Mouse (Mus musculus) limb, embryonic 11.5 days (tissue): ENCODE data around the gene Scaf1. TPM values are rescaled to one million over a fixed set of nuclear protein-coding genes. Genes with fewer than 3 reads are reported as not detected.
A peak's percentile ranks its signal among the peaks of the same experiment; 100 is the strongest.

Experiments
- ATAC-seq: fragments of 200-750 bp; cut with Nextera tagmentation; 2 replicates; pipeline ENCODE4 v1.8.0; 2017; ENCODE audit warnings: low read depth; ENCODE audit not compliant: insufficient number of reproducible peaks, low FRiP score, low TSS enrichment
- DNase-seq: peaks from one replicate; pipeline ENCODE4 v3.0.0-alpha.2; 2015; ENCODE audit warnings: low spot score
- H3K27ac ChIP-seq: fragments of 300-500 bp; sonication (generic); replicated peaks from 2 replicates; pipeline ENCODE4 v1.5.1; 2014; ENCODE audit warnings: low read depth, mild to moderate bottlenecking, low read length
- H3K27me3 ChIP-seq: fragments of 300-500 bp; sonication (generic); 2 replicates; pipeline ENCODE4 v1.6.1; 2014; ENCODE audit warnings: mild to moderate bottlenecking, low read length, mixed read lengths; ENCODE audit not compliant: control insufficient read depth, insufficient read depth
- H3K36me3 ChIP-seq: fragments of 300-500 bp; sonication (generic); 2 replicates; pipeline ENCODE4 v1.6.1; 2014; ENCODE audit warnings: mild to moderate bottlenecking, low read length, moderate library complexity, mixed read lengths; ENCODE audit not compliant: control insufficient read depth, insufficient read depth
- H3K4me1 ChIP-seq: fragments of 300-500 bp; sonication (generic); 2 replicates; pipeline ENCODE4 v1.6.1; 2014; ENCODE audit warnings: low read length, mixed read lengths; ENCODE audit not compliant: control insufficient read depth, insufficient read depth
- H3K4me2 ChIP-seq: fragments of 300-500 bp; sonication (generic); 2 replicates; pipeline ENCODE4 v1.6.1; 2014; ENCODE audit warnings: low read depth, mild to moderate bottlenecking, moderate library complexity; ENCODE audit not compliant: severe bottlenecking
- H3K4me3 ChIP-seq: fragments of 300-500 bp; sonication (generic); 2 replicates; pipeline ENCODE4 v1.5.1; 2014; ENCODE audit warnings: low read depth, low read length
- H3K9ac ChIP-seq: fragments of 300-500 bp; sonication (generic); 2 replicates; pipeline ENCODE4 v1.6.1; 2014; ENCODE audit warnings: mild to moderate bottlenecking, low read length
- H3K9me3 ChIP-seq: fragments of 300-500 bp; sonication (generic); 2 replicates; pipeline ENCODE4 v1.6.1; 2016; ENCODE audit warnings: low read length; ENCODE audit not compliant: control insufficient read depth
- WGBS: fragments of 180-500 bp; shearing (Covaris S2); extraction: QIAGEN DNeasy Blood & Tissue Kit; methylation state at CpG from one replicate; pipeline ENCODE4 v1.1.7; 2014; 5-methylcytosine and 5-hydroxymethylcytosine counted together
- polyA plus RNA-seq: library from polyadenylated mRNA; unstranded; fragments of >200 nt; fragmentation: Nextera tagmentation; extraction: Ambion mirVana; gene quantifications from 2 replicates; pipeline ENCODE4 v1.2.1, GENCODE M21; 2014

Scaf1 gene
- polyA plus RNA-seq, 1 experiment from 2014 or later: 52.0 TPM

DNA sequence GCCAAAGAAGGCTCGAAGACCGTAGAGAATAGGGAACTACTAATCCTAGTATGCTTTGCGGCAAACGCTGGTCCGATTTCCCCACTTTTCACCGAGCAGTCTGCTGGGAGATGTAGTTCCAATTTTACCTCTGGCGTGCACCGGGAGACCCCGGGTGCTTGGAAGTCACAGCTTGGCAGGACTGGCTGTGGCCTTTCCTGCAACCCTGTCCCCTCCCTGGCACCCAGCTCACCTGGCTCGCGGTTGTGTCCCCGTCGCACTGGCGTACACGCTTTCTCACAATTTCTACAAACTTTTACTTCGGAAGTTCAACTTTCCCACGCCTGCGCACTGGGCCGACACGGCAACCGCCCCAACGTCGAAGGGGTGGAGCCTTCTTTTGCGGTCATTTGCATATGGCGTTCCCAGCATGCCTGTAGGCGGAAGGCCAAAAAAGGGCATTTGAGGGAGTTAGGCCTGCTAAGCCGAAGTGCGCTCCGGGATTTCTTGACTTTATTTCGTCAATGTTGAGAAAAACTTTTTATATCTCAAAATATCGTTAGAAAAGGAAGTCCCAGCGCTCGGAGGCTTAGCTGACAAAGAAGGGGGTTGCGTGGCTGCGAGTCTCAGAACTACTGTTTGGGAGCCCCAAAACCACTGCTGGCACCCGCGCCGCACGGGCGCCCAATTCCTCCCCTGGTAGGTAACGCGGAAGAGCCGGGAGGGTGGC lies 18.8 kb downstream of the Scaf1 start, which contains the start of gene Irf3:
Irf3 (plus strand) TSS at position 418 of the 709 bp plus-strand sequence.
- Histone ChIP-seq H3K36me3 (peaks cover 37% of the 10 kb centered on the region), H3K9ac (peak within 1 kb of the TSS; percentile 75), H3K27ac (peak within 1 kb of the TSS; percentile 70), H3K4me2 (peak within 1 kb of the TSS; percentile 71), H3K4me3 (peak within 1 kb of the TSS; percentile 66), H3K27me3 (no peaks in the 10 kb centered on the region), H3K4me1 (0 out of 2 replicates have a peak, but pooled peaks cover 11% of the 10 kb centered on the region), H3K9me3 (no peaks in the 10 kb centered on the region)
- peak; percentile 88 for ATAC-seq
- under 1% methylated on average over 43 of the region's 43 CpGs for WGBS
- DNase-seq: peak; percentile 96

DNA sequence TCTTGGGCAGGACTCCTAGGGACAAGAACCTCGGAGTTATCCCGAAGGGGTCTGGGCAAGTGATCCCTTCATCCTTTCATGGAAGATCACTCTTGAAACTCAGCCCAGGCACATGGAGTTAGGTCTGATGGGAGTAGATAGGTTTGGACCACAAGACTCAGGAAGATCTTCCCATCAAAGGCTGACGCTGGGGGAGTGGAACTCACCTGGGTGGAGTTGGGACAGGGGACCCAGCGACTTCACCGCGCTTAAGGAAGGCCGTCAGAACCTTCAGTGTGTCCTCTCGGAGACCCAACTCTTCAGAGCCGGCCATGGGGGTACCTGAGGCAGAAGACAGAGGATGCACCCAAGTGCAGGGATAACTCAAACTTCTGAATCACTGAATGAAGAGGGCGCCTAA lies 19.5 kb downstream of the Scaf1 start:
- Histone ChIP-seq H3K4me3 (peak overlapping the region; percentile 66), H3K9me3 (no peaks in the 10 kb centered on the region), H3K4me2 (peak overlapping the region; percentile 71), H3K27ac (peak overlapping the region; percentile 48; the same call in 1 of the 2 replicates), H3K27me3 (no peaks in the 10 kb centered on the region), H3K9ac (peak overlapping the region; percentile 75), H3K4me1 (0 out of 2 replicates have a peak, but pooled peaks cover 11% of the 10 kb centered on the region), H3K36me3 (peaks cover 30% of the 10 kb centered on the region; the same call in 1 of the 2 replicates)
- no peak for DNase-seq
- no peak for ATAC-seq
- WGBS: 13% methylated on average over 10 of the region's 10 CpGs

DNA sequence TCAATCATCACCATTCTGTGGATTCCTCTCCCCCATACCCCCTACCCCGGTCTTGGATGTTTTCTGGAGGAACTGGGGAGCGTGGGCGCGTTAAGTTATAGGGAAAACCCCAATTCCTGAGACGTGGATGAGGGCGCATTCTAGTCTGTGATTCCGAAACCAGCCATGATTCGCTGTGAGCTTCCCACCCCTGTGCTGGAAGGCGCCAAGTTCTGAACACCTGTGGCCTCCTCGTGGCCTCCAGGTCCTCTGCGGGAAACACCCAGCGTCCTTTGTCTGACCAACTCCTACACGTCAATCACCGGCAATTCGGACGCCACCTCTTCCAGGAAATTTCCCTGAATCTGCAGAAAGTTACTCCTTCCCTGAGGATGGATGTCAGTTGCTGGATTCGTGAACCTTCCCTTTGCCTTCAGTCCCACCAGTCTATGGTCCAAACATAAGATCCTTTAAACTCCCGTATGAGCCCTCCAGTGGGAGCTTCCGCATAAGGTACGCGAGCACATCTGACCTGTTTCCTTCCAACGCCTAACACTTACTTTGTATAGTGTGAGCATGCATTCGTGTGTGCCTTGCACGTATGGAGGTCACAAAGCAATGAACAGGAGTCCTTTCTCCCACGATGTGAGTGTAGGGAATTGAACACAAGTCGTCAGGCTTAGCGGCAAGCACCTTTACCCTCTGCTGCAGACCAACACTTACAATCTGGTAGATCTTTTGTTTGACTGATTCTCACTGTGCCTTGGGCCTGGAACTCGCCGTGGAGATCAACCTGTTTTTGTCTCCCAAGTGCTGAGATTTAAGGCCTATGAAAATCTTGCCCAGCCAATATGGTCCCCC lies 29.1 kb downstream of the Scaf1 start:
- peak; percentile 86 for DNase-seq
- Histone ChIP-seq H3K27me3 (no peaks in the 10 kb centered on the region), H3K4me1 (peaks cover 9% of the 10 kb centered on the region), H3K36me3 (peaks cover 2% of the 10 kb centered on the region), H3K4me2 (peak overlapping the region; percentile 73), H3K27ac (peak overlapping the region; percentile 91), H3K9me3 (no peaks in the 10 kb centered on the region), H3K4me3 (peak overlapping the region; percentile 70), H3K9ac (peak overlapping the region; percentile 94)
- WGBS: under 1% methylated on average over 29 of the region's 29 CpGs
- ATAC-seq: peak; percentile 36

DNA sequence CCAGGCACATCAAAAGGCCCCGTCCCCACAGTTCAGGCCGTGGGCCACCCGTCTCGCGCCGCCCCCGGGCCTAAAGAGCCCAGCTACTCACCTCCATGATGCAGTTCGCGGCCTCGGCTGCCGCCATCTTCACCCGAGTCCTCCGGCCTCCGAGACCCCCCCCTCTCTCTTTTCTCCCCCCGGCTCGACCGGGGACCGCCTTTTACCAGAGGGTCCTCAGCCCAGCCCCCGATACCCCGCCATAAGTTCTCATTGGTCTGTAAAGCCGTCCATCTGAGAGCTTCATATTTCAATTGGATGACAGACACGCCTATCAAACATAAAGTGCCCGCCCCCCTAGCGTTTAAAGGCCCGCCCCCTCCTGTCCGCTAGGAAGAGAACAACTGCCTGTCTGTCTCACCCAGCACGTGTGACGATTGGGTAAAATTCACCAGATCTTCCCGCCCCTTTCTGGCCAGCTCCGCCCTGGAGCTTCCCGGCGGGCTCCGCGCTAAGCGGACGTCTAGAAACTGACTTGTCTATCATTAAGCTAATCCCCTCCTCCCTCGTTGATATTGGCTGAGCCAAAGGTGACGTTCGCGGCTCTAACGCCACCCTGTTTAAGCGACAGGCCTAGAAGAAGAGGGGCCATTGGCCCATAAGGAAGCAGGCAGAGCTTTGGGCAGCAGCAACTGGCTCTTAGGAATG lies 29.8 kb downstream of the Scaf1 start, which contains the start of gene Prmt1:
Prmt1 (minus strand) TSS at position 377 of the 687 bp plus-strand sequence.
- Histone ChIP-seq H3K27ac (peak within 1 kb of the TSS; percentile 91), H3K36me3 (peaks cover 9% of the 10 kb centered on the region), H3K4me2 (peak within 1 kb of the TSS; percentile 73), H3K4me3 (peak within 1 kb of the TSS; percentile 70), H3K4me1 (peaks cover 9% of the 10 kb centered on the region), H3K27me3 (no peaks in the 10 kb centered on the region), H3K9ac (peak within 1 kb of the TSS; percentile 99), H3K9me3 (no peaks in the 10 kb centered on the region)
- peak; percentile 97 for DNase-seq
- under 1% methylated on average over 42 of the region's 42 CpGs for WGBS
- ATAC-seq: peak; percentile 97

DNA sequence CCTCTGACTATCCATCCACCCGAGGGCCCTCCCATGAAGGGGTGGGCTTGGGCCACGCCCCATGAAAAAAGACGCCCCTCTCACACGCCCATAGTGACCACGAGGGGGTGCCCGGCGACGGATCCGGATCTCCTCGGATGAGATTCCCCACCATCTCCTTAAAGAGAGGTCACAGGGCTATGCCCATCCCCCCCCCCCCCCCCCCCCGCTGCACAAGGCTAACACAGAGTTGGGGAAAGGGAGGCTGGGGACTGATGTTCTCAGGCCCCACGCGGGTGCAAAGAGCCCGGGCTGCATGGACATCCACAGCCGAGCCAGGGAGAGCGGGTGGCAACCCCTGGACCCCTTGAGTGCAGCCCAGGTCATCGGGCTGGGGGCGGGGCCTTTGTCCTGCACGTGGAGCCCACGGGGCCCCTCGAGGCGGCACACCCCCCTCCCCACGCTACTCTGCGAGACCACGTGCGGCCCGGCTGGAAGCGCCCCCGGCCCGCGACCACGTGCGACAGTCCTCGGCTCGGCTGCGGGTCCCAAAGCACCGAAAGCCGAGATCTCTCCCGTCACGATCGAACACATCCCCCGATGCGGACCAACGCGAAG lies 30.5 kb downstream of the Scaf1 start:
- Histone ChIP-seq H3K4me1 (peaks cover 9% of the 10 kb centered on the region), H3K36me3 (peaks cover 14% of the 10 kb centered on the region), H3K27ac (peak overlapping the region; percentile 72), H3K9ac (peak overlapping the region; percentile 99), H3K27me3 (no peaks in the 10 kb centered on the region), H3K9me3 (no peaks in the 10 kb centered on the region), H3K4me2 (peak overlapping the region; percentile 63), H3K4me3 (peak overlapping the region; percentile 70)
- ATAC-seq (0 out of 2 replicates have a peak, but pooled peaks have one; percentile 6), DNase-seq (peak; percentile 85)
- WGBS: 0% methylated on average over 40 of the region's 45 CpGs

DNA sequence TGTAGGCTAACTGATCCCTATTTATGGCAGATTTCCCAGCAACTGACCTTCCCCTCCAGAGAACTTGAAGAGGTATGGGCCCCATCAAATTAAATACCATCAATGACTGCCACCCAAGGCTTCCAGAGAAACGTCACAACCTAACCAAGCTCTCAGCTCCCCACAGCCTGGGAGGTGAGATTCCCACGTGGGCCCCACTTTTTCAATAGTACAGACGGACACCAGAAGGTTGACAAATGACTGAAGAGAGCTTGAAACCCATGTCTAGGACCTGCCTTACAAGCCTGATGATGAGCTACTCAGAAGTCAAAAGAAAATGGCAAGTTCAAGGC lies 31.4 kb downstream of the Scaf1 start:
- no peak for ATAC-seq
- no peaks in the 10 kb centered on the region for H3K9me3 ChIP-seq
- H3K4me1 ChIP-seq: peaks cover 9% of the 10 kb centered on the region
- H3K27ac ChIP-seq: no peak overlapping the region
- H3K4me3 ChIP-seq: peak overlapping the region; percentile 70
- no peaks in the 10 kb centered on the region for H3K27me3 ChIP-seq
- peak overlapping the region; percentile 63 for H3K4me2 ChIP-seq
- no peak for DNase-seq
- 49% methylated on average over 3 of the region's 3 CpGs for WGBS
- peaks cover 14% of the 10 kb centered on the region for H3K36me3 ChIP-seq
- H3K9ac ChIP-seq: no peak overlapping the region; the same call in 1 of the 2 replicates

DNA sequence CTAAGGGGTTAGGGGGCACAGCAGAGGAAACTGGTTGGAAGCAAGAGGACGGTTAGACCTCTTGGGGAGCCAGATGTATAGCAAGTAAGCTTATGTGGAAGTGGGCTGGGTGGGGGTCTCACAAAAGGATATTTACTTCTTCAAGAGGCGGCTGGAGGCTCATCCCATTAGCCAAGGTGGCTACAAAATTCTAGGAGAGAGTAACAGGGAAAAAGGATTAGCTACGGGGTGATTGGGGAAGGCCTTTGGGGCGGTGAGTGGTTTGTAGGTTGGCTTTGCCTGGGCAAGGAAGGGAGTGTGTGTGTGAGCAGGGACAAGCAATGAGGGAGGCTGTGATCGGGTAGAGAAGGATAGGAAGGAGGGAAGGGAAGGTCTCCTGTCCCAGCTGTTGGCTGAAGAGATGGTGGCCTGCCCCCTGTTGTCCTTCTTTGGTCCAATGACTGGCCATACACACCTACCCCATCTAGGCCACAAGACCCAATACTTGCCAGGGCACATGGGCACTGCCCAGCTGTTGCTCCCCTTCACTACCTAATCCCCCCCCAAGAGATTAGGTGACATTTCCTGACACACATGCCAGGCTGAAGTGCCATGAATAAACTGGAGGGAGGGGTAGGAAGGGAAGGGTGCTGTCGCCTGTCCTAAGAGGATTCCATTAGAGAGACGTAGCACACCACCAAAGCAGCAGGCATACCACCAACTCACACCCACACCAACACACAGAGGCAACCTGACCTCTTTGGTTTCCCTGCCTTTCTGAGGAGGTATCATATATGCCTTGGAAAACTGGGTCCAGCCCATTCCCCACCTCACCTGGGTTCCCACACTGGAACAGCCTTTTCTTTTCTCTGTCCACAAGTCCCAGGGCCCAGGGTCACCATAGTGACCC lies 32.0 kb downstream of the Scaf1 start:
- Histone ChIP-seq H3K4me1 (peaks cover 9% of the 10 kb centered on the region), H3K9ac (no peak overlapping the region; the same call in 1 of the 2 replicates), H3K27me3 (no peaks in the 10 kb centered on the region), H3K36me3 (peaks cover 19% of the 10 kb centered on the region), H3K4me3 (no peak overlapping the region; the same call in none of the 2 replicates), H3K4me2 (peak overlapping the region; percentile 63; the same call in 1 of the 2 replicates), H3K27ac (no peak overlapping the region), H3K9me3 (no peaks in the 10 kb centered on the region)
- no peak for ATAC-seq
- no peak for DNase-seq
- 83% methylated on average over 7 of the region's 7 CpGs for WGBS
